Mouse (Mus musculus): Measurements from ENCODE around the gene Iqcf3.
A peak's percentile ranks its signal among the peaks of the same experiment; 100 is the strongest.

The Iqcf3 gene

GRCm38 (mm10) chr9:106453271-106454070 is 108.0 kb downstream of the Iqcf3 start, which contains the start of gene Pcbp4:
Gene Pcbp4, plus strand, starts transcription at chr9:106453291.
- peak; percentile 60 for DNase-seq

All from lung, postnatal 36 days (tissue).